ENCODE assay signal across 8 mouse cellular contexts in the genomic region with DNA sequence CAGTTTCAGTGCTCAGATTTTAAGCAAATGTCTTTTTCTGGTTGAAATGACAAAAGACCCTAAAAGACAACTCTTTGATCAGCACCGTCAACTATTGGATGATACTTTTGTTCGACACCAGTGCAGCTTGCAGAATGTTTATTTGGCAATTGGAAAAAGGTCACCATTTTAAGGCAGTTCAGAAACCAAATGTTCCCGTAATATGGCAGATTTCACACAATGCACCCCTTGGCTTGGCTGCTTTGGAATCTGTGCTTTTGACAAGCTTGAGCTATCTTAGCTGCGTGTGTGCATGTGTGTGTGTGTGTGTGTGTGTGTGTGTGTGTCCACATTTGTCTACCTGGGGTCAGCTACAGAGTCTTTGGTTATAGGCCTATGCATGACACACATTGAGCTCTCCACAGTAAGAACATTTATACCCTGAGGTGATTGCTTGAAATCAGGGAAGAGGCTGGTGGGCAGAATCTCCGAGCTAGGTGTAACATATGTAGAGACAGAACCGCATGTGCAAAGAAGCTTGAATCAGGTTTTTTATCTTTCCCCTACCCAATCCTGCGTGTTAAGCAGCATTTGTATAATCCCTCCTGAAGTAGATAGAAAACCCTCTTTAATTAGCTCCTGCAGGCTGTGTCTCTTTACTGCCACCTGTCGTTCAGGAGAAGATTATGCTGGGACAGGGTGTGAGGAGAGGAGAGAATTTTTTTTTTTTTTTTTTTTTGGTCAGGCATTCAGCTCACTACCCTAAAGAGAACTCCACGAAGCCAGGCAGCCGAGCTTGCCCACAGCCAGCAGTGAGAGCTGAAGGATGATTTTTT.
DNase-seq lines count a peak whose midpoint lies in the region; ATAC-seq lines count a peak whose summit lies in the region.

No protein-coding gene starts in this region.

- H3K27ac ChIP-seq in hindbrain, embryonic 11.5 days (ENCODE audit: low read depth, low read length), result no peak overlapping the region
- H3K27ac ChIP-seq in hindbrain, embryonic 10.5 days, result no peak overlapping the region
- no peak overlapping the region for H3K27ac ChIP-seq in forebrain, embryonic 12.5 days

- H3K4me2 ChIP-seq in hindbrain, embryonic 11.5 days (replicated peaks; ENCODE audit: low read depth, low read length), result no peak overlapping the region
- H3K4me2 ChIP-seq in forebrain, embryonic 12.5 days, result no peak overlapping the region

- H3K4me3 ChIP-seq in hindbrain, embryonic 11.5 days (ENCODE audit: low read depth, low read length), result no peak overlapping the region
- no peak overlapping the region for H3K4me3 ChIP-seq in hindbrain, embryonic 10.5 days
- no peak overlapping the region for H3K4me3 ChIP-seq in forebrain, embryonic 12.5 days (replicated peaks)

- H3K9ac ChIP-seq in hindbrain, embryonic 11.5 days (ENCODE audit: low read depth, low read length), result no peak overlapping the region
- H3K9ac ChIP-seq in forebrain, embryonic 12.5 days, result no peak overlapping the region

- no peaks in the 10 kb centered on the region for H3K36me3 ChIP-seq in hindbrain, embryonic 11.5 days (ENCODE audit: control insufficient read depth, insufficient read depth, low read length)
- H3K36me3 ChIP-seq in hindbrain, embryonic 10.5 days, result no peaks in the 10 kb centered on the region
- H3K36me3 ChIP-seq in forebrain, embryonic 12.5 days (replicated peaks), result no peaks in the 10 kb centered on the region

- no peaks in the 10 kb centered on the region for H3K9me3 ChIP-seq in hindbrain, embryonic 11.5 days (ENCODE audit: control insufficient read depth, low read length)
- no peaks in the 10 kb centered on the region for H3K9me3 ChIP-seq in hindbrain, embryonic 10.5 days
- no peaks in the 10 kb centered on the region for H3K9me3 ChIP-seq in forebrain, embryonic 12.5 days

- WGBS in hindbrain, embryonic 11.5 days, result 51% methylated on average over 10 of the region's 10 CpGs
- 49% methylated on average over 10 of the region's 10 CpGs for whole genome bisulfite sequencing in hindbrain, embryonic 10.5 days
- WGBS in forebrain, embryonic 12.5 days, result 46% methylated on average over 10 of the region's 10 CpGs

- no peak for ATAC-seq in hindbrain, embryonic 11.5 days (ENCODE audit: low FRiP score)
- ATAC-seq in forebrain, embryonic 12.5 days (ENCODE audit: low FRiP score), result peak; percentile 39; the same call in 1 of the 2 replicates
- no peak for ATAC-seq in monocyte, adult 5-6 weeks (replicated peaks; ENCODE audit: insufficient number of reproducible peaks, low FRiP score, low TSS enrichment, poor library complexity, severe bottlenecking)

- no peaks in the 10 kb centered on the region for H3K27me3 ChIP-seq in hindbrain, embryonic 11.5 days (ENCODE audit: control insufficient read depth, insufficient read depth, low read length)
- no peaks in the 10 kb centered on the region for H3K27me3 ChIP-seq in hindbrain, embryonic 10.5 days (ENCODE audit: insufficient read depth, poor library complexity, severe bottlenecking)
- 0 out of 2 replicates have a peak, but pooled peaks cover 3% of the 10 kb centered on the region for H3K27me3 ChIP-seq in forebrain, embryonic 12.5 days

- DNase-seq in hindbrain, embryonic 11.5 days (ENCODE audit: low spot score), result peak; percentile 60
- no peak for DNase-seq in hindbrain, embryonic 10.5 days (ENCODE audit: low spot score)
- DNase-seq in NIH3T3 (ENCODE audit: low read depth), result peak; percentile 44
- peak; percentile 31 for DNase-seq in lung, postnatal 25 days (ENCODE audit: low spot score)
- DNase-seq in adrenal gland, postnatal 4 days (ENCODE audit: low spot score in 2 of 2), result no peak
- DNase-seq in urinary bladder, adult 18-20 months (ENCODE audit: low spot score in 2 of 2), result no peak

- H3K4me1 ChIP-seq in hindbrain, embryonic 11.5 days (replicated peaks; ENCODE audit: control insufficient read depth, insufficient read depth, low read length), result no peaks in the 10 kb centered on the region
- no peaks in the 10 kb centered on the region for H3K4me1 ChIP-seq in hindbrain, embryonic 10.5 days (replicated peaks)
- H3K4me1 ChIP-seq in forebrain, embryonic 12.5 days, result peaks cover 3% of the 10 kb centered on the region; the same call in 1 of the 2 replicates

Comparison
In these comparisons a context has a peak if more than half of its experiments do, and no peak if none do; other contexts are left out.
1. DNase-seq: peak in hindbrain, embryonic 11.5 days (single experiment), NIH3T3 (single experiment) and lung, postnatal 25 days (single experiment); none in hindbrain, embryonic 10.5 days (single experiment), adrenal gland, postnatal 4 days (0 of 2) and urinary bladder, adult 18-20 months (0 of 2).